Mouse (Mus musculus) thymus, postnatal 25 days (tissue): Measurements from ENCODE around the gene Mcrip1.
"Not testable (repeated sequence)": the region's sequence is repeated elsewhere in the genome, so short reads cannot be mapped to it uniquely, and the experiment has no call there.

Experiments used
- DNase-seq: peaks from one replicate; pipeline ENCODE4 v3.0.0; 2022

Gene Mcrip1

GRCm38 (mm10) chr11:120549168-120549945 lies at the start of gene Mcrip1:
Mcrip1 (minus strand) TSS chr11:120549727.
- DNase-seq = peak; percentile 95

GRCm38 (mm10) chr11:120598990-120599549 lies 49.5 kb upstream of the Mcrip1 start:
- DNase-seq = no peak

- DNase-seq = peak; percentile 96
These were observed 48.9 kb upstream of the Mcrip1 start, which contains the start of the genes Alyref and Anapc11 for GRCm38 (mm10) chr11:120598283-120598989. Alyref (minus strand) TSS chr11:120598365. Anapc11 (plus strand) TSS chr11:120598421.

- DNase-seq = no peak
These were observed 48.0 kb upstream of the Mcrip1 start for GRCm38 (mm10) chr11:120597240-120598235.

- no peak for DNase-seq
These were observed 39.0 kb upstream of the Mcrip1 start for GRCm38 (mm10) chr11:120588531-120588930.

GRCm38 (mm10) chr11:120583937-120584336 lies 34.4 kb upstream of the Mcrip1 start:
- no peak for DNase-seq

GRCm38 (mm10) chr11:120582982-120583293 lies 33.4 kb upstream of the Mcrip1 start:
- not testable (repeated sequence) for DNase-seq

- peak; percentile 64 for DNase-seq
These were observed 32.9 kb upstream of the Mcrip1 start for GRCm38 (mm10) chr11:120582268-120582981.

- DNase-seq = peak; percentile 90
These were observed 32.2 kb upstream of the Mcrip1 start, which contains the start of gene Arhgdia for GRCm38 (mm10) chr11:120581490-120582267. Arhgdia (minus strand) TSS chr11:120581624.

GRCm38 (mm10) chr11:120580871-120581331 lies 31.4 kb upstream of the Mcrip1 start:
- DNase-seq = peak; percentile 51

GRCm38 (mm10) chr11:120580190-120580589 lies 30.7 kb upstream of the Mcrip1 start:
- DNase-seq = peak; percentile 30

GRCm38 (mm10) chr11:120579316-120580107 lies 30.0 kb upstream of the Mcrip1 start:
- DNase-seq = peak; percentile 87

- no peak for DNase-seq
These were observed 29.2 kb upstream of the Mcrip1 start for GRCm38 (mm10) chr11:120578694-120579243.

- no peak for DNase-seq
These were observed 28.6 kb upstream of the Mcrip1 start for GRCm38 (mm10) chr11:120578024-120578693.

- DNase-seq = peak; percentile 26
These were observed 27.9 kb upstream of the Mcrip1 start for GRCm38 (mm10) chr11:120577211-120578023.

GRCm38 (mm10) chr11:120576365-120576981 lies 26.9 kb upstream of the Mcrip1 start:
- DNase-seq = no peak

- no peak for DNase-seq
These were observed 26.4 kb upstream of the Mcrip1 start for GRCm38 (mm10) chr11:120575940-120576339.

GRCm38 (mm10) chr11:120575046-120575445 lies 25.5 kb upstream of the Mcrip1 start:
- no peak for DNase-seq
